Mouse (Mus musculus) embryonic stem cell, embryonic (primary cell): ENCODE data around the gene Srsf10.

Source experiments
- CTCF ChIA-PET, 4 experiments: fragments of 300-600 bp in 2 of 4; fragments of 350-600 bp in 2 of 4; sonication (Branson Sonifier 250); formaldehyde crosslinking; loops; one replicate each; lab custom pipeline; 2022; ENCODE audit warnings: inconsistent platforms in 2 of 4; lab: Charles Lee
- POLR2A ChIA-PET, 4 experiments: fragments of 300-600 bp in 2 of 4; fragments of 350-600 bp in 2 of 4; sonication (Branson Sonifier 250); formaldehyde crosslinking; loops; one replicate each; lab custom pipeline; 2022; ENCODE audit warnings: antibody characterized with exemption in 4 of 4, inconsistent platforms in 1 of 4; lab: Charles Lee

Gene Srsf10

DNA sequence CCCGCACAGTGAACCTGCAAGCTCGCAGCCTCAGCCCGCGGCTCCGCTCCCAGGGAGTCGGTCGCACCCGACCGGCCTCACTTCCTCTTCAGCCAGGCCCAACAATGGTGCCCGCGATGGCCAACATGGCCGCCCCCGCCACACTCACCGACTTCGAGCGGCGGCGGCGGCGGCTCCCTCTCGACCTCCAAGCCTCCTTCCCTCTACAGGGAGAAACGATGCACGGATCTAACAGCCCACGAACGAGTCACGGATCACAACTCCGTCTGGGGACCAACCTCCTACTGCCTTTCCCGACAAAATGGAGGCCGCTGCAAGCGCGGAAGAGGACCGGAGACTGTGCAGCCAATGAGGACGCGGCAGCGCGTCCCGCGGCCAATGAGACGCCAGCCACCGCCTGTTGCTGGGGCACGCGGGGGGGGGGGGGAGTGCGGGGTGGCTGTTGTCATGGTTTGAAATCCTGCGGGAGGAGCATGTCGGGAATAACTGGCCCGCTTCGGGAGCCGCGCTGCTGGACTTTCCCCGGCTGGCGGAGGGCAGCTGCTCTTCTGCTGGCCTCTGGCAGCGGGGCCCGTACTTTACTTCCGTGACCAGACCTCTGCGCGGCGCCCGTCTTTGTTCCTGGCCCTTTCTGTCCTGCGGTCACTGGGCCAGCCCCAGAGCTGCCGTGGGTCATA, 18.1 kb downstream of the Srsf10 start, which contains the start of gene Pnrc2:
TSS of gene Pnrc2 (minus strand) at position 325 of the 677 bp plus-strand sequence.
- CTCF ChIA-PET: interaction anchor here in 3 of 4 experiments (0.7 to 1.6 kb wide), 4 partner anchors 16 to 51 kb away, joined by 3 to 4 read pairs (median 3); partner anchors contain the start of gene Fuca1 (in 1 of the 3)

DNA sequence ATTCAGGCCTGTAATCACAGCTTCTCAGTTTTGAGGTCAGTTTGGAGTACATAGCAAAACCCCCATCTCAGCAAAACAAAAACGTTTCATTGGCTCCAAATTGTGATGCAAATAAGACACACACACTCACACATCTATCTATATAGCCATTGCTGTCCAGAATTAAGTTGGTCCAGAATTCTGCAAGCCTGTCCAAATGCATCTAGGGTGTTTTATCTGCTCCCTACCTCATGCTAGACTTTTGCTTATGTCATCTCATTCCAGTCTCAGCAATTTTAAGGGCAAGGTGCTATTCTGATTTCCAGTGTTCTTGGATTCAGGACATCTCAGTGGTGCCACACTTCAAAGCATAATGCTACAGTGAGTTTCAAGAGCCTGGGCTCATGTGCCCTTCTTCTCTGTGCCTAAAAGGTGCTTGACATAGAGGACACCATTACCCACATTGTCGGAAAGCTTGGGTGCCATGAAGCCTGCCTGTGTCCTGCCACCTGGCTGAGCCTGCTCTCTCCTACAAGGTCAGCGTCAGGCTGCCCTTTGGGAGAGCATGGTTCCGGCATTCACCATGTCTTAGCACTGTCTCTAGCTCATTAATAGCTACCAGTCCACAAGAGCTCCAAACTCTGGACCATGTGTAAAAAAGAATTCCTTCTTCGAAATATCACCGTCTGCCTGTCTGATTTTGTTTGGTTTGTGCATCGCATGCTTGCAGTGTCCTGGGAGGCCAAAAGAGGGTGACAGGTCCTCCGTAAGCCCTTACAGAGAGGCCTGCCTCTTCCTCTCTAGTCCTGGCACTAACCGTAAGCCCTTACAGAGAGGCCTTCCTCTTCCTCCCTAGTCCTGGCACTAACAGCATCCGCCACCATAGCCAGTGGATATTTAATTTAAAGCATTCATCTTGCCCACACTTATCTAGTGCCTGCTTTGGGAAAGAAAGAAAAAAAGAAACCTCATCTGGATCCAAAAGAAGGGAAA, 19.3 kb downstream of the Srsf10 start:
- POLR2A ChIA-PET: interaction anchor here (0.6 to 12.5 kb wide), 26 partner anchors 9 to 1806 kb away, joined by 3 to 318 read pairs (median 5); partner anchors contain the start of genes Cnr2 (in 2 of the 4), Srsf10 (in 2 of the 4), Pithd1 (in 1 of the 4) and Rpl11 (in 1 of the 4)
- CTCF ChIA-PET: interaction anchor here in 2 of 4 experiments (0.6 to 1.7 kb wide), 5 partner anchors 9 to 52 kb away, joined by 3 to 9 read pairs (median 4); partner anchors contain the start of gene Fuca1 (in 1 of the 2)

More for the DNA sequence above, 18.1 kb downstream of the Srsf10 start, which contains the start of gene Pnrc2:
- POLR2A ChIA-PET: interaction anchor here (0.5 to 12.5 kb wide), 38 partner anchors 9 to 1805 kb away, joined by 3 to 318 read pairs (median 4); partner anchors contain the start of genes Srsf10 (in 4 of the 4), Fuca1 (in 2 of the 4), Cnr2 (in 1 of the 4) and Hmgcl (in 1 of the 4)

DNA sequence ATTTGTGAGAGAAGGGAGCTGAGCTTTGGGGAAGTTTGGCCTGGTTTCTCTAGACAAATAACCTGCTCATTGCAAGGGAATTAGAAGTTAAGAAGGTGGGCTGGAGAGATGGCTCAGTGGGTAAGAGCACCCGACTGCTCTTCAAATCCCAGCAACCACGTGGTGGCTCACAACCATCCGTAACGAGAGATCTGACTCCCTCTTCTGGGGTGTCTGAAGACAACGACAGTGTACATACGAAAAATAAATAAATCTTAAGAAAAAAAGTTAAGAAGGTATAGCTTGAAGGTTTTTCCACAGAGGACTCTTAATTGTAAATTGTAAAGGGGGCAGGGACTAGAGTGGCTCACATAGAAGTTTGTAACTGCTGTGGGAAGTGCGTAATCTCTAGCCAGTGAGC, 20.0 kb downstream of the Srsf10 start:
- CTCF ChIA-PET: interaction anchor here in 1 of 4 experiments (1.2 to 1.7 kb wide), 2 partner anchors 9 to 13 kb away, joined by 3 to 4 read pairs; no protein-coding TSS in a partner anchor

DNA sequence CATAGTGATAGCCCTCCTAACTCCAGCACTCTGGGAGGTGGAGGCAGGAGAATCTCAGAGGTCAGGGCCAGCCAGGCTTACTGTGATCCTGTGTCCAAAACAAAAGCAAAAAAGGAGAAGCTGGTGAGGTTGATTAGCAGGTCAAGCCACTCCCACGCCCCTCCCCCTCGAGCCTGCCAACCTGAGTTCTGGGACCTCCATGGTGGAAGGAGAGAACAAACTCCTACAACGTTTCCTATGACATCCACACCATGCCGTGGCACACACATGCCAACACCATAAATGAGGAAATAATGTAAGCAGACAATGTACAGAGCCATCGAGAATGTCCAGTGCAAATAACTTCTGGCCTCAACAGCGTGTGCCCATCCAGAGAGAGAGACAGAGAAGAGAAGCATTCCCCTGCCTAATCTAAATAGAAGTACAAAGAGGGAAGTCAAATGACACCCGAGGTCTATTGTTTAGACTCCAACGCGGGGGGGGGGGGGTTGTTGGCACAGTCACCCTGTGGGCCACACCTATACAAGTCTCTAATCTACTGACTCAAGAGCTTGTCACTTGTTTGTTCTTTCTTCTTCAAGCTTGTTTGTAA, 20.5 kb downstream of the Srsf10 start:
- CTCF ChIA-PET: interaction anchor here (0.5 to 2.2 kb wide), 19 partner anchors 8 to 1360 kb away, joined by 3 to 9 read pairs (median 4); no protein-coding TSS in a partner anchor
- POLR2A ChIA-PET: interaction anchor here (0.5 to 12.5 kb wide), 47 partner anchors 9 to 734 kb away, joined by 3 to 318 read pairs (median 4); partner anchors contain the start of genes Srsf10 (in 3 of the 4), Cnr2 (in 1 of the 4), Fuca1 (in 1 of the 4) and Hmgcl (in 1 of the 4)

More for the DNA sequence above, 20.0 kb downstream of the Srsf10 start:
- POLR2A ChIA-PET: interaction anchor here in 2 of 4 experiments (1.0 to 12.5 kb wide), 18 partner anchors 9 to 271 kb away, joined by 3 to 318 read pairs (median 12); partner anchors contain the start of genes Srsf10 (in 2 of the 2), Cnr2 (in 1 of the 2), Fuca1 (in 1 of the 2) and Rpl11 (in 1 of the 2)

DNA sequence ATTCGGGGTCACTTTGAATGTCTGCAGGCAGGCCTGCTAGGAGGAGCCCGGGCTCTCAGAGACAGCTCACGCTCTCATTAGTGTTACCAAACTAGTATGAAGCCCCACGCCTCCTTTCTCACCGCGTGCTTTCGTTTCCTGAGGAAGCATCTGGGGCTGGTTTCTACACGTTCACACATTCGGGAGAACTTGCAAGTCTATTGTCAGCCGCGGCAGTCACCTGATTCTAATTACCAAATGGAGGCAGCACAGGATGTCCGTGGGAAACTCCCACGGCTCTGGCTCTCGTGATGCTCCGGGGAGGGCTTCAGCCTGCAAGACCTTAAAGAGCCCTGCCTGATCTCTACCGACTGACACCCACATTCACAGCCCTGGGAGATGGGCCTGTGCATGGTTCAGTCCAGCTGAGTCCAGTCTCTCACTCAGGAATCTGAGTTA, 21.1 kb downstream of the Srsf10 start:
- ChIA-PET POLR2A (interaction anchor here (0.5 to 12.5 kb wide), 53 partner anchors 8 to 734 kb away, joined by 3 to 318 read pairs (median 4); partner anchors contain the start of genes Srsf10 (in 3 of the 4), Cnr2 (in 1 of the 4), Fuca1 (in 1 of the 4) and Gale (in 1 of the 4)), CTCF (interaction anchor here (0.5 to 2.2 kb wide), 18 partner anchors 8 to 1360 kb away, joined by 3 to 9 read pairs (median 4); no protein-coding TSS in a partner anchor)

DNA sequence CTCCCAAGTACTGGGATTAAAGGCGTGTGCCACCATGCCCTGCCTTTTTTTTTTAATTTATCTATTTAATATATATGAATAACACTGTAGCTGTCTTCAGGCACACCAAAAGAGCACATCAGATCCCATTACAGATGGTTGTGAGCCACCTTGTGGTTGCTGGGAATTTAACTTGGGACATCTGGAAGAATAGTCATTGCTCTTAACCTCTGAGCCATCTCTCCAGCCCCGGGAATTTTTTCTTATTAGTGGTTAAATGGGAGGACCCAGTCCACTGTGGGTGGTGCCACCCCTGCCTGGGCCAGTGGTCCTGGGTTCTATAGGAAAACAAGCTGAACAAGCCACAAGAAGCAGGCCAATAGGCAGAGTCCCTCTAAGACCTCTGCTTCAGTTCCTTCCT, 22.2 kb downstream of the Srsf10 start:
- CTCF ChIA-PET: interaction anchor here in 2 of 4 experiments (1.2 to 2.2 kb wide), 3 partner anchors 12 to 74 kb away, joined by 4 to 9 read pairs (median 7); no protein-coding TSS in a partner anchor

DNA sequence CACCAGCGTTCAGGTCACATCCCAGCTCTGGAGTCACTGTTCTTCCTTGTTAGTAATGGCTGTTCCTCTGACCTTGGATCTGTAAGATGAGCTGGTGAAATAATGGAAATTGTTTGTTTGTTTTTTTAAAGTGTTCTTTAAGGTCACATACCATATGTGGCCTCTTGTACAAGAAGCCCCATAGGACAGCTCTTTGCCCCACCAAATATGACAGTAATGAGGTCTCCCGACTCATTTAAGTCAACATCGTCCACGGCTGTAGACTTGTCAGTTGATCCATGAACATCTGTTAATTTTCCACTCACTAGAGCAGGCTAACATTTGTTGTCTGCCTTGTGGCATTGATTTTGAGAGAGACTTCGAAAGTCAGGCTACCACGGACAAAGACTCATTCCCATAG, 23.5 kb downstream of the Srsf10 start:
- POLR2A ChIA-PET: interaction anchor here in 3 of 4 experiments (0.5 to 12.5 kb wide), 12 partner anchors 9 to 246 kb away, joined by 3 to 318 read pairs (median 3); partner anchors contain the start of genes Cnr2 (in 1 of the 3) and Srsf10 (in 1 of the 3)

More for the DNA sequence above, 22.2 kb downstream of the Srsf10 start:
- POLR2A ChIA-PET: interaction anchor here in 3 of 4 experiments (0.6 to 12.5 kb wide), 12 partner anchors 8 to 538 kb away, joined by 3 to 318 read pairs (median 6); partner anchors contain the start of genes Srsf10 (in 2 of the 3) and Gale (in 1 of the 3)

DNA sequence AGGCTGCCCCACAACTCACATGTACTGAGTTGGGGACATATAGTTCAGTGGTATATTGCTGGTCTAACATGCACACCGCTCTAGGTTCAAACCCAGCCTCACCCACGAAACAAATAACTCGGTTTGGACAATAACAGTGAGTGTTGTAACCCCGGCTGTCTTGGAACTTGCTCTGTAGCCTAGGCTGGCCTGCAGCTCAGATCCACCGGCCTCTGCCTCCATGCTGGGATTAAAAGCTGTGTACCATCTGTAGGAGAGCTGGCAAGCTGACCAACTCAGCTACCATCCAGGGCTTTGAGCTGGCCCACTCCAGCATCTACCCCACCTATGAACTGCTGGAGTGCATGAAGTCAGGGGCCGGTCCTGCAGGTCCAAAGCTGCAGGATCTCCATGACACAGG, 24.5 kb downstream of the Srsf10 start:
- CTCF ChIA-PET: interaction anchor here in 2 of 4 experiments (0.7 to 1.7 kb wide), 3 partner anchors 40 to 628 kb away, joined by 3 to 7 read pairs (median 3); partner anchors contain the start of gene Fuca1 (in 1 of the 2)
- POLR2A ChIA-PET: interaction anchor here in 3 of 4 experiments (0.7 to 12.5 kb wide), 6 partner anchors 8 to 21 kb away, joined by 3 to 318 read pairs (median 4); partner anchors contain the start of genes Cnr2 (in 1 of the 3) and Srsf10 (in 1 of the 3)

More for the DNA sequence above, 23.5 kb downstream of the Srsf10 start:
- CTCF ChIA-PET: interaction anchor here in 3 of 4 experiments (0.5 to 1.7 kb wide), 4 partner anchors 41 to 417 kb away, joined by 4 to 7 read pairs (median 4); partner anchors contain the start of gene Fuca1 (in 1 of the 3)

DNA sequence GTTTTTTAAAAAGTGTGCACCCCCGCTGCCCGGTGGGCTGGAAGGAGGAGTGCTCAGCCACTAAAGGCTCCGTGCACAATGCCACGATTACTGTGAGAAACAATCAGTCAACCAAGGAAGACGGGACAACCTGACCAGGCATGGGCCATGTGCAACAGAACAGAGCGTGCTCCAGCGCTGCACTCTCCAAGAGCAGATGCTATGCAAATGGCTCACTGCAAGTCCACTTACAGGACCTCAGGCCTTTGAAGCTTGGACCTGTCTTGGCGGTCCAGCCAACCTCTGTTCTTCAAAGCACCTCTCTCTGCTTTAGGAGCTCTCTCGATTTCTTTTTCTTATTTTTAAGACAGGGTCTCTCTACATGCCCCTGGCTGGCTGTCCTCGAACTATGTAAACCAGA, 25.0 kb downstream of the Srsf10 start:
- ChIA-PET POLR2A (interaction anchor here in 3 of 4 experiments (0.7 to 1.8 kb wide), 6 partner anchors 10 to 196 kb away, joined by 3 to 6 read pairs (median 4); partner anchors contain the start of gene Cnr2 (in 1 of the 3)), CTCF (interaction anchor here in 2 of 4 experiments (0.7 to 0.9 kb wide), 2 partner anchors 74 to 629 kb away, joined by 3 read pairs; no protein-coding TSS in a partner anchor)

DNA sequence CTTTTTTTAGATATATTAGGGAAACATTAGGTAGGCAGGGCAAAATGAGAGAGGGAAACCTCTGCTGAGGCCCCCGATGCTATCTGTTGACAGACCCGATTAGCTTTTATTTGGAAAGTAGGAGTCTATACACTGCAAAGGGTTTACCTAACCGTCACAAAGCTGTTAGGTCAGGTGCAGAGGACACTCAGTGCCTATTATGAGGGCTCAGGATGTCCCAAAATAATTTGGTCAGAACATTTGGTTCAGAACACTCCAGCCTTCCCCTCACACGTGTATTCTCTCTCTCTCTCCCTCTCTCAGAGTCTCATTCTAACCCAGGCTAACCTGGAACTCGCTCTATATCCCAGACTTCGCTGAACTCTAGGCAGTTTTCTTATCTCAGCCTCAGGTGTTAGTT, 26.5 kb downstream of the Srsf10 start:
- POLR2A ChIA-PET: interaction anchor here in 1 of 4 experiments (1.2 to 1.8 kb wide), 2 partner anchors 9 to 11 kb away, joined by 3 to 6 read pairs; no protein-coding TSS in a partner anchor
- CTCF ChIA-PET: interaction anchor here in 1 of 4 experiments (2.7 kb wide), 1 partner anchor 38 kb away, joined by 11 read pairs; the partner anchor contains the start of gene Fuca1

DNA sequence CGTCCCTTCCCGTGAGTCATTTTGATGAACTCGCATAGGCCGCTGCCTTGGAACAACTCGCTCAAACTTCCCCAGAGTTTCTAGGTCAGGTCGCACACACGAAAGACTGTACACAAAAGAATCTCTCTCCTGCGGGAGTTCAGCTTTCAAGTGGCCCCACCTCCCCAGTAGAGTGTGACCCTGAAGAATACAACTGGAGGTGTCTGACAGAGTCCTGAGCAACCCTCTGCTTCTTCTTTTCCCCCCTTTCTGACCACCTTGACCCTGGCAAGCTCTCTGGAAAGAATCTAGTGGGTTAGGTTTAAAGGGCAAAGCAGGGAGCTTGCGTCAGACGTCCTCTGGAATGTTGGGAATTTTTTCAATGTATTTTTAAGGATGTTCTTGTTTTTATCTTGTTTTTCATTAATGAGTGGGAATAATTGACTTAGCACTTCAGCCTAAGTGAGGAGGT, 27.9 kb downstream of the Srsf10 start:
- ChIA-PET CTCF (interaction anchor here in 2 of 4 experiments (0.7 to 2.7 kb wide), 5 partner anchors 10 to 75 kb away, joined by 3 to 11 read pairs (median 3); partner anchors contain the start of gene Fuca1 (in 1 of the 2)), POLR2A (interaction anchor here in 3 of 4 experiments (0.5 to 4.3 kb wide), 16 partner anchors 8 to 1847 kb away, joined by 3 to 31 read pairs (median 4); partner anchors contain the start of genes Pnrc2 (in 2 of the 3), Gale (in 1 of the 3) and Srsf10 (in 1 of the 3))

DNA sequence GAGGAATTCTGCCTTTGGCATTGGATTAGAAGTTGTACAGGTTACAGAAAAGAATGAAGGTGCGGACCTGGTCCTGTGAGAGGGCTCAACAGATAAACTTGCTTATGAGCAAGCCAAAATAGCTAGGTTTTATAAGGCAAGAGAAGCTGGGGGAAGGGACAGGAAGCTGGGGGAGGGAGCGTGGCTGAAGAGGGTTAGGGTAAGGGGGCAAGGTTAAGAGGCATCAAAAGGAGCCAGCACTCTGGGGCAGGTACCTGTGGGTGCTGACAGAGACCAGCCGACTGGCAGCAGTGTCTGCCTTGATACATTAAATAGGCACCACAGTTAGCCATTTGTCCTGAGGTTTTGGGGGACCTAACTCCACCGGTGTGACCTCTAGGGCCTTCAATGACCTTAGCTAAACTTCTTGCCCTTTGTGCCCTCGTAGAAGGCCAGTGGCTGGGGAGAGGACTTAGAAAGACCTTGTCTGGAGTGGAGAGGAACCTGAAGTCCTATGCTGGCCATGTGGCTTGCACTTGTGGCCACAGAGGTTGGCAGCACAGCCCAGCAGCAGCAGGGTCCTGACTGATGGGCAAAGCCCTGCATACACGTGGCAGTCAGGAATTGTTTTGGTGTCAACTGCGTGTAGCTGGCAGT, 28.5 kb downstream of the Srsf10 start:
- CTCF ChIA-PET: interaction anchor here in 3 of 4 experiments (0.6 to 2.7 kb wide), 9 partner anchors 8 to 116 kb away, joined by 3 to 11 read pairs (median 4); partner anchors contain the start of gene Fuca1 (in 1 of the 3)
- POLR2A ChIA-PET: interaction anchor here in 3 of 4 experiments (0.8 to 4.3 kb wide), 18 partner anchors 8 to 165 kb away, joined by 3 to 31 read pairs (median 4); partner anchors contain the start of genes Pnrc2 (in 2 of the 3), Fuca1 (in 1 of the 3), Gale (in 1 of the 3) and Srsf10 (in 1 of the 3)

DNA sequence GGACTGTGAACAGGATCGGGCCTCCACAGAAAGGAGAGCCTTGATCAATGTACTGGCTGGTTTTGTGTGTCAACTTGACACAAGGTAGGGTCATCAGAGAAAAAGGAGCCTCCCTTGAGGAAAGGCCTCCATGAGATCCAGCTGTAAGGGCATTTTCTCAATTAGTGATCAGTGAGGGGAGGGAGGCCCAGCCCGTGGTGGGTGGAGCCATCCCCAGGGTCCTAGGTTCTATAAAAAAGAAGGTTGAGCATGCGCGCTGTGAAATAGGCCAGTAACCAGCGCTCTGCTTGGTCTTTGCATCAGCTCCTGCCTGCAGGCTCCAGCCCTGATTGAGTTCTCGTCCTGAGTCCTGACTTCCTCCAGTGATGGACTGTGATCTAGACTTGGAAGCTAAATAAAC, 29.0 kb downstream of the Srsf10 start:
- CTCF ChIA-PET: interaction anchor here in 3 of 4 experiments (0.6 to 2.7 kb wide), 8 partner anchors 8 to 116 kb away, joined by 3 to 11 read pairs (median 4); partner anchors contain the start of gene Fuca1 (in 1 of the 3)
- POLR2A ChIA-PET: interaction anchor here in 3 of 4 experiments (0.6 to 4.3 kb wide), 17 partner anchors 9 to 164 kb away, joined by 3 to 31 read pairs (median 4); partner anchors contain the start of genes Fuca1 (in 2 of the 3), Pnrc2 (in 2 of the 3), Gale (in 1 of the 3) and Srsf10 (in 1 of the 3)

DNA sequence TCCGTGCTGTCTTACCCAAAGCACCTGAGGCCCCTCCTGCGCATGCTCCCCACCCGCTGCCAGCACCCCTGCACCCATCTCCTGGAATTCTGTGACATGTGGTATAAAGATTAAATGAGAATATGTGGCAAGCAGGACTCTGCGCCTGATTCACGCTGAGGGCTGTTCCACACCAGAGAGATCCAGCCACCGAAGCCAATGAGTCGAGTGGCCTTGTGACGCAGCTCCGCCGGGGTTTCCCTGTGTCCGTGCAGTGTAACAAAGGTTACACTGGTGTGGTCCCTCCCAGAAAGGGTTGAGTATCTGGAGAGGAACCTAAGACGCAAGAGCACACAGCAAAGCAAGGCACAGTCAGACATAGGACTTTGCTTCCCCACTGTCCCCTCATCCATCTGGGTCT, 30.1 kb downstream of the Srsf10 start:
- ChIA-PET POLR2A (interaction anchor here in 2 of 4 experiments (0.7 to 4.3 kb wide), 11 partner anchors 10 to 168 kb away, joined by 3 to 31 read pairs (median 5); partner anchors contain the start of genes Fuca1 (in 2 of the 2), Pnrc2 (in 2 of the 2), Rpl11 (in 1 of the 2) and Srsf10 (in 1 of the 2)), CTCF (interaction anchor here in 2 of 4 experiments (0.7 to 2.0 kb wide), 6 partner anchors 13 to 168 kb away, joined by 3 to 7 read pairs (median 4); partner anchors contain the start of genes Fuca1 (in 2 of the 2) and Rpl11 (in 1 of the 2))
